Mouse (Mus musculus) Patski (cell line): ENCODE results near the gene Coro2b. TPM values are rescaled to one million over a fixed set of nuclear protein-coding genes. Genes with fewer than 3 reads are reported as not detected.

ENCODE experiments used
- ATAC-seq: fragments of 100-300 bp; one replicate; pipeline ENCODE4 v1.8.0; 2021
- CTCF ChIA-PET: fragments of 350-600 bp; sonication (Branson Sonifier 250); formaldehyde crosslinking; loops from one replicate; lab custom pipeline; 2022; ENCODE audit warnings: inconsistent platforms; lab: Charles Lee
- POLR2A ChIA-PET: fragments of 350-600 bp; sonication (Branson Sonifier 250); formaldehyde crosslinking; loops from one replicate; lab custom pipeline; 2022; ENCODE audit warnings: antibody characterized with exemption, inconsistent platforms; lab: Charles Lee
- DNase-seq: peaks from one replicate; pipeline ENCODE4 v3.0.0-alpha.2; 2011; ENCODE audit warnings: low read depth, low spot score
- H3K27me3 ChIP-seq: fragments of 371-371 bp; one replicate; pipeline ENCODE4 v1.5.1; 2021
- CTCF ChIP-seq: fragments of 100-300 bp; IDR thresholded peaks from one replicate; pipeline ENCODE4 v1.5.1; 2021
- in situ Hi-C: fragments of 300-500 bp; cut with MboI; formaldehyde crosslinking; loops from 3 replicates; pipeline ENCODE4 v1.11.1; 2018; ENCODE audit warnings: low pct_unique_long_range_greater_than_20kb, mixed read lengths
- polyA plus RNA-seq: library from polyadenylated mRNA; unstranded; gene quantifications from one replicate; pipeline ENCODE4 v1.2.3, GENCODE M21; 2021

Coro2b gene
- polyA plus RNA-seq, 1 experiment from 2014 or later, result 2.0 TPM

GRCm38 (mm10) chr9:62370186-62370585, 166.7 kb downstream of the Coro2b start:
- CTCF ChIA-PET, result no interaction called here
- in situ Hi-C loops, result no loop called here
- no peak for ATAC-seq
- DNase-seq, result no peak
- H3K27me3 ChIP-seq, result no peaks in the 10 kb centered on the region
- POLR2A ChIA-PET, result no interaction called here
- TF ChIP-seq CTCF, result no peak

Other genes with a start within 250 kb of the Coro2b start
- 231 TPM for gene Anp32a, start 195.8 kb downstream of the Coro2b start, polyA plus RNA-seq
- 0.01 TPM for gene Itga11, start 140.8 kb upstream of the Coro2b start, polyA plus RNA-seq